Mouse (Mus musculus): ENCODE data around the gene Nrd1.

Gene Nrd1

GRCm38 (mm10) chr4:109029857-109030256 lies 29.4 kb downstream of the Nrd1 start:
- DNase-seq, result no peak

- DNase-seq, result no peak
Observed at GRCm38 (mm10) chr4:109030266-109030665, 29.8 kb downstream of the Nrd1 start.

GRCm38 (mm10) chr4:109036327-109036726 lies 35.9 kb downstream of the Nrd1 start:
- DNase-seq, result peak; percentile 42 to 52

GRCm38 (mm10) chr4:109042739-109043138 lies 42.3 kb downstream of the Nrd1 start:
- no peak for DNase-seq

GRCm38 (mm10) chr4:109043294-109043693 lies 42.8 kb downstream of the Nrd1 start:
- no peak for DNase-seq

GRCm38 (mm10) chr4:109043756-109044155 lies 43.3 kb downstream of the Nrd1 start:
- DNase-seq, result no peak

- DNase-seq, result no peak
Observed at GRCm38 (mm10) chr4:109048258-109048657, 47.8 kb downstream of the Nrd1 start.

- no peak for DNase-seq
Observed at GRCm38 (mm10) chr4:109052282-109052681, 51.8 kb downstream of the Nrd1 start.

- no peak for DNase-seq
Observed at GRCm38 (mm10) chr4:109054003-109054402, 53.5 kb downstream of the Nrd1 start.

GRCm38 (mm10) chr4:109056351-109056750 lies 55.9 kb downstream of the Nrd1 start:
- peak in 1 of 2 experiments; percentile 16 for DNase-seq

- no peak for DNase-seq
Observed at GRCm38 (mm10) chr4:109057640-109058039, 57.2 kb downstream of the Nrd1 start.

- no peak for DNase-seq
Observed at GRCm38 (mm10) chr4:109059255-109059821, 58.9 kb downstream of the Nrd1 start.

GRCm38 (mm10) chr4:109064941-109065340 lies 64.5 kb downstream of the Nrd1 start:
- no peak for DNase-seq

- DNase-seq, result no peak
Observed at GRCm38 (mm10) chr4:109065714-109066113, 65.3 kb downstream of the Nrd1 start.

- DNase-seq, result no peak
Observed at GRCm38 (mm10) chr4:109072891-109073290, 72.4 kb downstream of the Nrd1 start.

- DNase-seq, result no peak
Observed at GRCm38 (mm10) chr4:109073296-109073695, 72.8 kb downstream of the Nrd1 start.

GRCm38 (mm10) chr4:109078941-109079340 lies 78.5 kb downstream of the Nrd1 start:
- DNase-seq, result no peak

GRCm38 (mm10) chr4:109079676-109080075 lies 79.2 kb downstream of the Nrd1 start:
- DNase-seq, result no peak

- DNase-seq, result no peak
Observed at GRCm38 (mm10) chr4:109080118-109080517, 79.7 kb downstream of the Nrd1 start.

- DNase-seq, result peak; percentile 27
Observed at GRCm38 (mm10) chr4:109089171-109089570, 88.7 kb downstream of the Nrd1 start.

GRCm38 (mm10) chr4:109089999-109090398 lies 89.5 kb downstream of the Nrd1 start:
- no peak for DNase-seq

GRCm38 (mm10) chr4:109091241-109091777 lies 90.9 kb downstream of the Nrd1 start:
- no peak for DNase-seq

GRCm38 (mm10) chr4:109092344-109092743 lies 91.9 kb downstream of the Nrd1 start:
- DNase-seq, result no peak

- DNase-seq, result no peak
Observed at GRCm38 (mm10) chr4:109094269-109094668, 93.8 kb downstream of the Nrd1 start.

- no peak for DNase-seq
Observed at GRCm38 (mm10) chr4:109098861-109099260, 98.4 kb downstream of the Nrd1 start.
